Mouse (Mus musculus) kidney, embryonic 16.5 days (tissue): ENCODE measurements around the gene Chn1. TPM values are rescaled to one million over a fixed set of nuclear protein-coding genes. Genes with fewer than 3 reads are reported as not detected.
A peak's percentile ranks its signal among the peaks of the same experiment; 100 is the strongest.

Experiments
- ATAC-seq: fragments of 200-750 bp; cut with Nextera tagmentation; 2 replicates; pipeline ENCODE4 v1.8.0; 2017; ENCODE audit warnings: moderate TSS enrichment; ENCODE audit not compliant: low FRiP score, low TSS enrichment
- H3K27ac ChIP-seq: fragments of 300-500 bp; sonication (generic); 2 replicates; pipeline ENCODE4 v1.5.1; 2014; ENCODE audit warnings: low read length
- H3K27me3 ChIP-seq: fragments of 300-500 bp; sonication (generic); 2 replicates; pipeline ENCODE4 v1.6.1; 2014; ENCODE audit warnings: low read length, control low read depth, mixed read lengths; ENCODE audit not compliant: insufficient read depth
- H3K36me3 ChIP-seq: fragments of 300-500 bp; sonication (generic); 2 replicates; pipeline ENCODE4 v1.6.1; 2014; ENCODE audit warnings: low read length, control low read depth, mixed read lengths; ENCODE audit not compliant: insufficient read depth
- H3K4me1 ChIP-seq: fragments of 300-500 bp; sonication (generic); 2 replicates; pipeline ENCODE4 v1.6.1; 2014; ENCODE audit warnings: low read length, control low read depth, mixed read lengths; ENCODE audit not compliant: insufficient read depth
- H3K4me2 ChIP-seq: fragments of 300-500 bp; sonication (generic); replicated peaks from 2 replicates; pipeline ENCODE4 v1.6.1; 2014; ENCODE audit warnings: low read depth, low read length
- H3K4me3 ChIP-seq: fragments of 300-500 bp; sonication (generic); 2 replicates; pipeline ENCODE4 v1.5.1; 2014; ENCODE audit warnings: mild to moderate bottlenecking, low read length
- H3K9ac ChIP-seq: fragments of 300-500 bp; sonication (generic); replicated peaks from 2 replicates; pipeline ENCODE4 v1.6.1; 2014; ENCODE audit warnings: low read length
- H3K9me3 ChIP-seq: fragments of 300-500 bp; sonication (generic); 2 replicates; pipeline ENCODE4 v1.6.1; 2016; ENCODE audit warnings: low read length, control low read depth
- WGBS: fragments of 180-500 bp; shearing (Covaris S2); extraction: QIAGEN DNeasy Blood & Tissue Kit; methylation state at CpG from one replicate; pipeline ENCODE4 v1.1.7; 2014; 5-methylcytosine and 5-hydroxymethylcytosine counted together
- polyA plus RNA-seq: library from polyadenylated mRNA; unstranded; fragments of >200 nt; fragmentation: Nextera tagmentation; extraction: Ambion mirVana; gene quantifications from 2 replicates; pipeline ENCODE4 v1.2.1, GENCODE M21; 2015

The Chn1 gene
- polyA plus RNA-seq, 1 experiment from 2014 or later, result 17.0 TPM

DNA sequence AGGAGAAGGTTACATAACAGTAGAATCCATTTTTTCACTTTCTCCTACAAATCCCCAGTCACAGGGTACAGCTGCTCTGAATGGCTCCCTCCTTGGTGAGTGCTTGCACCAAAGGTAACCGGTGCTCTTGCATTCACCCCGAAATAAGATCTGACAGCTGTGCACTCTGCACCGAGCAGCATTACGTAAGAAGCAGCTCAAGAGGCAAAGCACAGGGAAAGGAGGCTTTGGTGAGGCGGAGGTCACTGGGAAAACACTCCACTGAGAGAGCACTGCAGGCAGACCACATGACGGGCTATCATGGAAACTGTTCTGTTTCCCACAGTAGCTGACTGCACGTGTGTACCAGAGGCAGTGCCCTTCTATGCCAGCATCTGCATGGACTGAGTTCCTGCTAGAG is 118.0 kb downstream of the Chn1 start:
- no peak overlapping the region for H3K4me3 ChIP-seq
- 39% methylated on average over 7 of the region's 7 CpGs for whole genome bisulfite sequencing
- H3K4me1 ChIP-seq, result peaks cover 25% of the 10 kb centered on the region
- ATAC-seq, result no peak
- H3K4me2 ChIP-seq, result no peak overlapping the region
- H3K36me3 ChIP-seq, result no peaks in the 10 kb centered on the region
- H3K9me3 ChIP-seq, result no peaks in the 10 kb centered on the region
- no peaks in the 10 kb centered on the region for H3K27me3 ChIP-seq
- 0 out of 2 replicates have a peak overlapping the region, but pooled peaks have one; percentile 26 for H3K9ac ChIP-seq
- H3K27ac ChIP-seq, result no peak overlapping the region

- no peak overlapping the region for H3K4me3 ChIP-seq
- no peak overlapping the region for H3K4me2 ChIP-seq
- H3K9ac ChIP-seq, result no peak overlapping the region
- H3K4me1 ChIP-seq, result peaks cover 23% of the 10 kb centered on the region
- no peak for ATAC-seq
- WGBS, result 87% methylated on average over 4 of the region's 4 CpGs
- no peaks in the 10 kb centered on the region for H3K9me3 ChIP-seq
- no peaks in the 10 kb centered on the region for H3K36me3 ChIP-seq
- no peak overlapping the region for H3K27ac ChIP-seq
- H3K27me3 ChIP-seq, result no peaks in the 10 kb centered on the region
These were observed 119.5 kb downstream of the Chn1 start for GRCm38 (mm10) chr2:73655663-73656062.

DNA sequence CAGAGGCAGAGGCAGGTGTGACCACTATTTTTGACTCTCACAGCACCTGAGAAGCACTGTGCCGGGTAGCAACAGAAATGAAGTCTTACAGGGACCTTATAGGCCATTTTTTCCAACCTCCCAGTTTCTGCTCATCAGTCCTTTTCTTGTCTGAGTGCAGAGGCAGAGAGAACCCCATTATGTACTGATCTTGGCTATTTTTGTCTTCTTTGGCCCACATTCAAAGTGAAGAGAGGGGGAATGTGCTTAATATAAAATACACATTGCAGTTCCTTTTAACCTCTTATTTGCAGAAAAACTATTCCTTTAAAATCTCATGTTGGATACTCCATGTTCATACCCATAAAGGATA is 120.3 kb downstream of the Chn1 start:
- Histone ChIP-seq H3K4me2 (no peak overlapping the region), H3K9me3 (no peaks in the 10 kb centered on the region), H3K36me3 (no peaks in the 10 kb centered on the region), H3K4me3 (no peak overlapping the region), H3K9ac (no peak overlapping the region), H3K4me1 (peaks cover 16% of the 10 kb centered on the region), H3K27ac (no peak overlapping the region), H3K27me3 (no peaks in the 10 kb centered on the region)
- ATAC-seq, result no peak
- WGBS, result 80% methylated on average over 1 of the region's 1 CpGs

GRCm38 (mm10) chr2:73654059-73654891 is 120.9 kb downstream of the Chn1 start:
- no peak for ATAC-seq
- no peaks in the 10 kb centered on the region for H3K36me3 ChIP-seq
- 82% methylated on average over 4 of the region's 4 CpGs for WGBS
- peaks cover 10% of the 10 kb centered on the region for H3K4me1 ChIP-seq
- H3K27me3 ChIP-seq, result no peaks in the 10 kb centered on the region
- H3K9me3 ChIP-seq, result no peaks in the 10 kb centered on the region
- no peak overlapping the region for H3K27ac ChIP-seq
- H3K4me2 ChIP-seq, result no peak overlapping the region
- H3K4me3 ChIP-seq, result no peak overlapping the region
- no peak overlapping the region for H3K9ac ChIP-seq

GRCm38 (mm10) chr2:73637688-73638087 is 137.5 kb downstream of the Chn1 start:
- H3K9ac ChIP-seq, result no peak overlapping the region
- no peaks in the 10 kb centered on the region for H3K9me3 ChIP-seq
- WGBS, result 97% methylated on average over 6 of the region's 6 CpGs
- no peak overlapping the region for H3K4me3 ChIP-seq
- no peak overlapping the region for H3K27ac ChIP-seq
- H3K27me3 ChIP-seq, result no peaks in the 10 kb centered on the region
- H3K4me1 ChIP-seq, result no peaks in the 10 kb centered on the region
- no peak for ATAC-seq
- H3K36me3 ChIP-seq, result no peaks in the 10 kb centered on the region
- H3K4me2 ChIP-seq, result no peak overlapping the region

DNA sequence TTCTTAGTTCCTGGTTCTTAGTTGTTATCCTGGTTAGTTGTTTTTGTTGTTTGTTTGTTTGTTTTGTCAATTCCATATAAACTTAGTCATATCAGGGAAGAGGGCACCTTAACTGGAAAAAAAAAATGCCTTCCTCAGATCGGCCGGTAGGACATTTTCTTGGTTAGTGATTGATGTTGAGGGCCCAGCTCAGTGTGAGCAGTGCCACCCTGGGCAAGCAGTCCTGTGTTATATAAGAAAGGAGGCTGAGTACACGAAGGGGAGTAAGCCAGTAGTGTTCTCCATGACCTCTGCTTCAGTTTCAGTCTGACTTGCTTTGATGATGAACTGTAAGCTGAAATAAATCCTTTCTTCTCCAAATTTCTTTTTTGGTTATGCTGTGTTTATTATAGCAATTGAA is 138.8 kb downstream of the Chn1 start:
- Histone ChIP-seq H3K9ac (no peak overlapping the region), H3K9me3 (no peaks in the 10 kb centered on the region), H3K27me3 (no peaks in the 10 kb centered on the region), H3K4me3 (no peak overlapping the region), H3K4me1 (no peaks in the 10 kb centered on the region), H3K27ac (no peak overlapping the region), H3K36me3 (no peaks in the 10 kb centered on the region), H3K4me2 (no peak overlapping the region)
- no peak for ATAC-seq
- WGBS, result 60% methylated on average over 3 of the region's 3 CpGs

DNA sequence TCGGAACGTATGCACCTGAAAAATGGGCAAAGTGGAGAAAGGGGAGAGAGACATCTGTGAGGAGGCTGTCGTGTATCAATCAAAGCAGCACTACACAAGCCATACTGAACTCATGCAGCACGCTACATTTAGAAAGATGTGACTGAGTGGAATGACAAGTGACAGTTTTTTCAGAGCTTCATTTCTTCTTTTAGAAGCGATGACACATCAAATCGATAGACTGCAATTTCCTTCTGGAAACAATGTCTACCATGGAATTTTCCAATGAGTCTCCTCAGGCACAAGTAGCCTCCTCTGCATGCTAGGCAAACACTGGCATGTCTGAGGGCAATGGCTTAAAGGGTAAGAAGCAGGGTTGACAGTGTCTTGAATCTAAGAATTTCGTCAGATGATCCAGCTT is 143.3 kb downstream of the Chn1 start:
- WGBS, result 89% methylated on average over 7 of the region's 7 CpGs
- Histone ChIP-seq H3K4me1 (no peaks in the 10 kb centered on the region), H3K27ac (no peak overlapping the region), H3K4me2 (no peak overlapping the region), H3K9me3 (no peaks in the 10 kb centered on the region), H3K36me3 (peaks cover 6% of the 10 kb centered on the region; the same call in 1 of the 2 replicates), H3K27me3 (no peaks in the 10 kb centered on the region), H3K4me3 (no peak overlapping the region), H3K9ac (no peak overlapping the region)
- no peak for ATAC-seq

- Histone ChIP-seq H3K4me1 (peaks cover 5% of the 10 kb centered on the region; the same call in 1 of the 2 replicates), H3K27me3 (no peaks in the 10 kb centered on the region), H3K9ac (no peak overlapping the region), H3K27ac (no peak overlapping the region), H3K4me2 (no peak overlapping the region), H3K4me3 (no peak overlapping the region), H3K9me3 (no peaks in the 10 kb centered on the region), H3K36me3 (peaks cover 18% of the 10 kb centered on the region)
- WGBS, result 49% methylated on average over 4 of the region's 4 CpGs
- ATAC-seq, result peak; percentile 54; the same call in 1 of the 2 replicates
These were observed 156.6 kb downstream of the Chn1 start for GRCm38 (mm10) chr2:73618486-73619052.

GRCm38 (mm10) chr2:73616434-73617057 is 158.6 kb downstream of the Chn1 start:
- WGBS, result 82% methylated on average over 17 of the region's 17 CpGs
- no peak overlapping the region for H3K4me2 ChIP-seq

DNA sequence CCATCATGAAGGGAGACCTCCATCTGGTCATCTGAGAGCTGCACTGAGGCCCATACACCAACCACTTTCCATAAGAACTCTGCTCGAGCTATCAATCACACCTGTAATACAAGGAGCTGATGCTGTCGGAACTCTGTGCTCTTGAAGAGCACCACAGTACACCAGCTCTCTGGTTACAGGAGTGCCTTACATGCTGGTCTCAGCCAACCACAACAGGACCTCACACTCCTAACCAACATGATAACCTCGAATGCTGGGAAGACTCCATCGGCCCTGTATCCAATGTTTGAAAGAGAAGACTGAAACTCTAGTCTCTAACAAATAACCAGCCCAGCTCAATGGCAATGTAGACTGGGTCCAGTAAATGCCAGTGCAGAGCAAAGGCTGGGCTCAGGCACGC is 159.7 kb downstream of the Chn1 start:
- ATAC-seq, result no peak
- 69% methylated on average over 5 of the region's 5 CpGs for WGBS

More at GRCm38 (mm10) chr2:73616434-73617057, 158.6 kb downstream of the Chn1 start:
- H3K36me3 ChIP-seq, result 0 out of 2 replicates have a peak, but pooled peaks cover 5% of the 10 kb centered on the region
- no peak for ATAC-seq
- peaks cover 5% of the 10 kb centered on the region; the same call in 1 of the 2 replicates for H3K4me1 ChIP-seq
- no peak overlapping the region for H3K27ac ChIP-seq
- H3K9ac ChIP-seq, result no peak overlapping the region
- no peaks in the 10 kb centered on the region for H3K9me3 ChIP-seq
- no peaks in the 10 kb centered on the region for H3K27me3 ChIP-seq
- no peak overlapping the region for H3K4me3 ChIP-seq

More for the DNA sequence above, 159.7 kb downstream of the Chn1 start:
- Histone ChIP-seq H3K9me3 (no peaks in the 10 kb centered on the region), H3K9ac (no peak overlapping the region), H3K27me3 (no peaks in the 10 kb centered on the region), H3K4me1 (peaks cover 5% of the 10 kb centered on the region; the same call in 1 of the 2 replicates), H3K27ac (no peak overlapping the region), H3K4me3 (no peak overlapping the region), H3K4me2 (no peak overlapping the region), H3K36me3 (0 out of 2 replicates have a peak, but pooled peaks cover 5% of the 10 kb centered on the region)
